Mouse (Mus musculus) neural tube, embryonic 12.5 days (tissue): Measurements from ENCODE around the gene Clec2i. TPM values are rescaled to one million over a fixed set of nuclear protein-coding genes. Genes with fewer than 3 reads are reported as not detected.

Source experiments
- ATAC-seq: fragments of 200-750 bp; cut with Nextera tagmentation; 2 replicates; pipeline ENCODE4 v1.8.0; 2017; ENCODE audit warnings: low read depth, mild to moderate bottlenecking, moderate TSS enrichment, moderate library complexity; ENCODE audit not compliant: low FRiP score
- H3K27ac ChIP-seq: fragments of 300-500 bp; sonication (generic); 2 replicates; pipeline ENCODE4 v1.5.1; 2016
- H3K27me3 ChIP-seq: fragments of 300-500 bp; sonication (generic); replicated peaks from 2 replicates; pipeline ENCODE4 v1.6.1; 2016; ENCODE audit warnings: mild to moderate bottlenecking
- H3K36me3 ChIP-seq: fragments of 300-500 bp; sonication (generic); 2 replicates; pipeline ENCODE4 v1.6.1; 2016; ENCODE audit warnings: mild to moderate bottlenecking
- H3K4me1 ChIP-seq: fragments of 300-500 bp; sonication (generic); 2 replicates; pipeline ENCODE4 v1.6.1; 2016
- H3K4me2 ChIP-seq: fragments of 300-500 bp; sonication (generic); replicated peaks from 2 replicates; pipeline ENCODE4 v1.6.1; 2016; ENCODE audit warnings: mild to moderate bottlenecking
- H3K4me3 ChIP-seq: fragments of 300-500 bp; sonication (generic); 2 replicates; pipeline ENCODE4 v1.5.1; 2016
- H3K9ac ChIP-seq: fragments of 300-500 bp; sonication (generic); 2 replicates; pipeline ENCODE4 v1.6.1; 2016; ENCODE audit warnings: mild to moderate bottlenecking
- H3K9me3 ChIP-seq: fragments of 300-500 bp; sonication (generic); 2 replicates; pipeline ENCODE4 v1.6.1; 2016; ENCODE audit warnings: mild to moderate bottlenecking
- WGBS: fragments of 180-500 bp; shearing (Covaris S2); methylation state at CpG from one replicate; pipeline ENCODE4 v1.1.7; 2016; 5-methylcytosine and 5-hydroxymethylcytosine counted together
- polyA plus RNA-seq: library from polyadenylated mRNA; unstranded; fragments of >200 nt; fragmentation: Nextera tagmentation; extraction: Ambion mirVana; gene quantifications from 2 replicates; pipeline ENCODE4 v1.2.1, GENCODE M21; 2016

Gene Clec2i
- polyA plus RNA-seq, 1 experiment from 2014 or later, result not detected

GRCm38 (mm10) chr6:128844586-128845080 lies 42.8 kb upstream of the Clec2i start:
- ATAC-seq, result no peak
- 82% methylated on average over 5 of the region's 5 CpGs for WGBS
- Histone ChIP-seq H3K27me3 (no peaks in the 10 kb centered on the region), H3K9ac (no peak overlapping the region), H3K4me1 (0 out of 2 replicates have a peak, but pooled peaks cover 5% of the 10 kb centered on the region), H3K4me3 (no peak overlapping the region), H3K9me3 (no peaks in the 10 kb centered on the region), H3K36me3 (no peaks in the 10 kb centered on the region), H3K27ac (no peak overlapping the region), H3K4me2 (peak overlapping the region; percentile 62; the same call in 1 of the 2 replicates)

GRCm38 (mm10) chr6:128845319-128845979 lies 41.9 kb upstream of the Clec2i start:
- H3K36me3 ChIP-seq, result no peaks in the 10 kb centered on the region
- no peak overlapping the region for H3K4me3 ChIP-seq
- no peak overlapping the region for H3K27ac ChIP-seq
- 0 out of 2 replicates have a peak, but pooled peaks cover 5% of the 10 kb centered on the region for H3K4me1 ChIP-seq
- no peak overlapping the region for H3K9ac ChIP-seq
- no peaks in the 10 kb centered on the region for H3K9me3 ChIP-seq
- H3K27me3 ChIP-seq, result no peaks in the 10 kb centered on the region
- no peak for ATAC-seq
- WGBS, result 31% methylated on average over 7 of the region's 7 CpGs
- peak overlapping the region; percentile 27; the same call in 1 of the 2 replicates for H3K4me2 ChIP-seq

- Histone ChIP-seq H3K4me1 (0 out of 2 replicates have a peak, but pooled peaks cover 5% of the 10 kb centered on the region), H3K36me3 (no peaks in the 10 kb centered on the region), H3K27ac (no peak overlapping the region), H3K4me2 (no peak overlapping the region), H3K4me3 (no peak overlapping the region), H3K9ac (no peak overlapping the region), H3K27me3 (no peaks in the 10 kb centered on the region), H3K9me3 (no peaks in the 10 kb centered on the region)
- ATAC-seq, result no peak
- WGBS, result 53% methylated on average over 9 of the region's 9 CpGs
Observed at GRCm38 (mm10) chr6:128845998-128846542, 41.3 kb upstream of the Clec2i start.

- Histone ChIP-seq H3K4me3 (no peak overlapping the region), H3K9me3 (no peaks in the 10 kb centered on the region), H3K4me1 (no peaks in the 10 kb centered on the region), H3K4me2 (no peak overlapping the region), H3K9ac (no peak overlapping the region), H3K27me3 (no peaks in the 10 kb centered on the region), H3K27ac (no peak overlapping the region), H3K36me3 (no peaks in the 10 kb centered on the region)
- WGBS, result 91% methylated on average over 4 of the region's 4 CpGs
- no peak for ATAC-seq
Observed at GRCm38 (mm10) chr6:128847401-128847800, 40.0 kb upstream of the Clec2i start.

- ATAC-seq, result no peak
- Histone ChIP-seq H3K36me3 (no peaks in the 10 kb centered on the region), H3K27ac (no peak overlapping the region), H3K4me2 (no peak overlapping the region), H3K9me3 (no peaks in the 10 kb centered on the region), H3K27me3 (no peaks in the 10 kb centered on the region), H3K4me1 (no peaks in the 10 kb centered on the region), H3K4me3 (no peak overlapping the region), H3K9ac (no peak overlapping the region)
- WGBS, result 59% methylated on average over 2 of the region's 2 CpGs
Observed at GRCm38 (mm10) chr6:128849902-128850301, 37.5 kb upstream of the Clec2i start.

GRCm38 (mm10) chr6:128850671-128851070 lies 36.7 kb upstream of the Clec2i start:
- no peaks in the 10 kb centered on the region for H3K36me3 ChIP-seq
- no peak overlapping the region for H3K4me3 ChIP-seq
- WGBS, result 73% methylated on average over 2 of the region's 2 CpGs
- H3K4me1 ChIP-seq, result no peaks in the 10 kb centered on the region
- H3K9ac ChIP-seq, result no peak overlapping the region
- no peaks in the 10 kb centered on the region for H3K27me3 ChIP-seq
- H3K9me3 ChIP-seq, result no peaks in the 10 kb centered on the region
- no peak overlapping the region for H3K27ac ChIP-seq
- H3K4me2 ChIP-seq, result no peak overlapping the region
- ATAC-seq, result no peak

- Histone ChIP-seq H3K9ac (no peak overlapping the region), H3K4me2 (no peak overlapping the region), H3K36me3 (no peaks in the 10 kb centered on the region), H3K27me3 (no peaks in the 10 kb centered on the region), H3K4me1 (no peaks in the 10 kb centered on the region; the same call in 1 of the 2 replicates), H3K4me3 (no peak overlapping the region), H3K27ac (no peak overlapping the region), H3K9me3 (no peaks in the 10 kb centered on the region)
- 84% methylated on average over 2 of the region's 2 CpGs for WGBS
- no peak for ATAC-seq
Observed at GRCm38 (mm10) chr6:128851151-128851550, 36.2 kb upstream of the Clec2i start.

- H3K9me3 ChIP-seq, result no peaks in the 10 kb centered on the region
- WGBS, result 90% methylated on average over 3 of the region's 3 CpGs
- H3K4me1 ChIP-seq, result no peaks in the 10 kb centered on the region; the same call in 1 of the 2 replicates
- no peak overlapping the region for H3K9ac ChIP-seq
- no peak overlapping the region for H3K4me3 ChIP-seq
- H3K27ac ChIP-seq, result no peak overlapping the region
- no peak for ATAC-seq
- no peak overlapping the region for H3K4me2 ChIP-seq
- H3K27me3 ChIP-seq, result no peaks in the 10 kb centered on the region
- no peaks in the 10 kb centered on the region for H3K36me3 ChIP-seq
Observed at GRCm38 (mm10) chr6:128852766-128853165, 34.6 kb upstream of the Clec2i start.

- WGBS, result 45% methylated on average over 12 of the region's 12 CpGs
- Histone ChIP-seq H3K27me3 (no peaks in the 10 kb centered on the region), H3K4me2 (peak overlapping the region; percentile 27; the same call in 1 of the 2 replicates), H3K9ac (no peak overlapping the region), H3K9me3 (no peaks in the 10 kb centered on the region), H3K4me1 (no peaks in the 10 kb centered on the region; the same call in 1 of the 2 replicates), H3K36me3 (no peaks in the 10 kb centered on the region), H3K27ac (no peak overlapping the region), H3K4me3 (no peak overlapping the region)
- peak; percentile 76 for ATAC-seq
Observed at GRCm38 (mm10) chr6:128854024-128854820, 33.2 kb upstream of the Clec2i start.

- no peak overlapping the region for H3K9ac ChIP-seq
- H3K4me1 ChIP-seq, result no peaks in the 10 kb centered on the region; the same call in 1 of the 2 replicates
- no peak overlapping the region for H3K27ac ChIP-seq
- no peaks in the 10 kb centered on the region for H3K36me3 ChIP-seq
- no peaks in the 10 kb centered on the region for H3K9me3 ChIP-seq
- H3K4me2 ChIP-seq, result no peak overlapping the region
- 96% methylated on average over 3 of the region's 3 CpGs for WGBS
- no peaks in the 10 kb centered on the region for H3K27me3 ChIP-seq
- no peak overlapping the region for H3K4me3 ChIP-seq
- ATAC-seq, result no peak
Observed at GRCm38 (mm10) chr6:128854895-128855294, 32.5 kb upstream of the Clec2i start.

- 84% methylated on average over 1 of the region's 1 CpGs for WGBS
- no peaks in the 10 kb centered on the region for H3K9me3 ChIP-seq
- H3K36me3 ChIP-seq, result no peaks in the 10 kb centered on the region
- ATAC-seq, result no peak
- no peaks in the 10 kb centered on the region; the same call in 1 of the 2 replicates for H3K4me1 ChIP-seq
- H3K9ac ChIP-seq, result no peak overlapping the region
- no peaks in the 10 kb centered on the region for H3K27me3 ChIP-seq
- H3K4me2 ChIP-seq, result no peak overlapping the region
- no peak overlapping the region for H3K4me3 ChIP-seq
- H3K27ac ChIP-seq, result no peak overlapping the region
Observed at GRCm38 (mm10) chr6:128855477-128855876, 31.9 kb upstream of the Clec2i start.

GRCm38 (mm10) chr6:128856250-128856649 lies 31.1 kb upstream of the Clec2i start:
- no peaks in the 10 kb centered on the region for H3K9me3 ChIP-seq
- H3K36me3 ChIP-seq, result no peaks in the 10 kb centered on the region
- no peaks in the 10 kb centered on the region for H3K27me3 ChIP-seq
- no peak overlapping the region for H3K9ac ChIP-seq
- 73% methylated on average over 5 of the region's 5 CpGs for WGBS
- H3K27ac ChIP-seq, result no peak overlapping the region
- no peaks in the 10 kb centered on the region; the same call in 1 of the 2 replicates for H3K4me1 ChIP-seq
- H3K4me3 ChIP-seq, result no peak overlapping the region
- ATAC-seq, result no peak
- no peak overlapping the region for H3K4me2 ChIP-seq
